Mouse (Mus musculus) gonadal fat pad, adult 2 months (tissue): ENCODE results near the gene Copg2. TPM values are rescaled to one million over a fixed set of nuclear protein-coding genes. Genes with fewer than 3 reads are reported as not detected.

Experiments used
- DNase-seq: peaks from one replicate; pipeline ENCODE4 v3.0.0-alpha.2; 2012; ENCODE audit warnings: low read depth
- polyA plus RNA-seq: library from polyadenylated mRNA; depleted of rRNA; stranded (reverse); fragments of >200 nt; gene quantifications from 2 replicates; pipeline ENCODE4 v1.2.3, GENCODE M21; 2012

Copg2 gene
- polyA plus RNA-seq, 1 experiment: 26.8 TPM

GRCm38 (mm10) chr6:30734988-30735727, 161.4 kb downstream of the Copg2 start:
- DNase-seq: no peak

DNA sequence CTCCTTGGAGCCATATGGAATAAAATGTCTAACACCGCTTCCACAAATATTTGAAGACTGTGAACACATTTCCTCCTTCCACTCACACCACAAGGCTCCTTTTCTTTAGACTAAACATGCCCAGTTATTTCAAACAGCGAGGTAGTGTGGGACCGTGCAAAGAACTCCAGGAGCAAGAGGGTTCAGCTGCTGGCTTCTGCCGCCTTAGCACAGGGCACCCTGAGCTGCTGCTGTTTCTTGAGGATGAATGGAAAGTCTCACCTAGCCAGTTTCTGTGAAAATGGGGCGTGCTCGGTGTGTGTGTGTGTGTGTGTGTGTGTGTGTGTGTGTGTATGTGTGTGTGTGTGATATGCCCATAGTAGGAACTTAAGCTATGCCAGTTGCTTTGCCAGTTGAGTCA, 162.1 kb downstream of the Copg2 start:
- DNase-seq: no peak

GRCm38 (mm10) chr6:30732571-30733130, 163.9 kb downstream of the Copg2 start:
- DNase-seq: no peak

GRCm38 (mm10) chr6:30730301-30730971, 166.2 kb downstream of the Copg2 start:
- no peak for DNase-seq

- no peak for DNase-seq
Measured at GRCm38 (mm10) chr6:30723331-30723730, 173.3 kb downstream of the Copg2 start, which contains the start of gene Mest. Gene Mest, plus strand, starts transcription at chr6:30723547.

- DNase-seq: no peak
Measured at GRCm38 (mm10) chr6:30722385-30723164, 174.0 kb downstream of the Copg2 start.

- no peak for DNase-seq
Measured at GRCm38 (mm10) chr6:30716796-30717195, 179.8 kb downstream of the Copg2 start.

DNA sequence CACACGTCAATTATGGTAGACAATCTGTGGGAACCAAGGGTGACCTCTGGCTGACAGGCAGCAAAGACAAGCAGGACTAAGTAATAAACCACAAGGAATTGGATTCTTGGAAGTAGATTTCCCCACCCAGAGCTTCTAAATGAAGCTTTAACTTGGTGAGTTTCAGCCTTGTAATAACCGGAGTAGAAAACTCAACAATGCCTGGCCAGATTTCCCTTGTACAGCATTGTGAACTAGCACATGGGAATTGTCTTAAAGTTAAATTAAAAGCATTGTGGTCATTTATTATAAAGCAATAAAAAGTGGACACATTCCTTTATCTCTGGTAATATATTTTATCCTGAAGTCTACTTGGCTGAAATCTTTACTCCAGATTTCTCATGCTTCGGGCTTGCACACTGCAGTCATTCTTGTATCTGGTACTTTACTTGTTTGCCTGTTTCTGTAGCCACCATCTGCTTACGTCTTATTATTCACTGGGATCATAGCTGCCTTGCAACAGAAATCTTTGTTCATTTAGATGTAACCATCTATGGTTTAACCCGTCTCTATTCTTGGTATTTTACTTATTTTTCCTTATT, 181.6 kb downstream of the Copg2 start:
- no peak for DNase-seq

DNA sequence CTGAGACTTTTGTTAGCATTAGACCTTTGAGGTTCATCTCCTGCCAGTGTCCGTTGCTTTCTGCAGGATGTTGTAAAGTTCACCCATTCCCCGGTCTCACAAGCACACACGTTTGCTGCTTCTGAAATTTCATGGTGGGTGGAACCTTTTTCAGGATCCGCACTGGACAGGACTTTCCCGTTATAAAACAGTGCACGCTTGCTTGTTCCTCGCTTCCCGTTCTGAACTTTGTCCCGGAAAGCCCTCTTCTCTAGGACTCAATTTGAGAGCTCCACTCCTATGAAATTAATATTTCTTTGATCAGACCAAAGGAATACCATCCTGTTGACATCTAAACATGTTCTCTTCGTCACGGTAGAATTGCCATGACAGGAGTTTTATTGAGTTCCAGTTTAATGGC, 182.7 kb downstream of the Copg2 start:
- no peak for DNase-seq

DNA sequence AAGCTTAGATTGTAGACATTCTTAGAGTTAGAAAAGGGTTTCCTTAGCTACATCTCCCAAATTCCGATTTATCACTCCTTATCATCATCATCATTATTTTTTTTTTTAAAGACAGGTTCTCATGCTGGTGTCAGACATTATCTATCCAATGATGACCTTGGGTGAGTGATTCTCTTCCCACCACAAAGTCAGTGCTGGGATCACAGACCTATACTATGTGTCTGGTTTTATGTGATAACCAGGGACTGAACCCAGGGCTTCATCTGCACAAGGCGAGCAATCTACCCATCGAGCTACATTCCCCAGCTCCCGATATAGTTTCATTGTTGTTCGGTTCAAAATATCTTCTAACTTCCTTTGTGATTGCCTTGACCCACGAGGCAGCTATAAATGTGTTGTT, 183.1 kb downstream of the Copg2 start:
- no peak for DNase-seq

DNA sequence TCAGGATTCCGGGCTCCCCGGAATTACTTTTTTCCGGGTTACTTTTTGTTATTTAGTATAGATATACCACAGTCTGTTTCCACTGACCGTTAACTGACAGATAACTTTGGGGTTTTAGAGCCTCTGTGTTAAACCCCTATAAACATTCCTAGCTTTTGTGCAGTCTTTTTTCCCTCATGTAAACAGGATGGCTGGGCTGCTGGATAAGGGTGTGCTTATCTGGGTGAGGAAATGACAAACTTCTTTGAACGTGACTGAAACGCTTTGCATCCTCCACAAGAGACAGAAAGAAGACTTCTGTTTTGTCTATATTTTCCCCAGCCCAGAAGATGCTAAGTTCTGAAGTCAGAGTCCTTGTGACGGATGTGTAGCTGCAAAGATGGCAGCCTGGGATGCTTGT, 184.1 kb downstream of the Copg2 start:
- no peak for DNase-seq

GRCm38 (mm10) chr6:30711365-30711763, 185.2 kb downstream of the Copg2 start:
- no peak for DNase-seq

- DNase-seq: no peak
Measured at GRCm38 (mm10) chr6:30710371-30711364, 185.9 kb downstream of the Copg2 start.

DNA sequence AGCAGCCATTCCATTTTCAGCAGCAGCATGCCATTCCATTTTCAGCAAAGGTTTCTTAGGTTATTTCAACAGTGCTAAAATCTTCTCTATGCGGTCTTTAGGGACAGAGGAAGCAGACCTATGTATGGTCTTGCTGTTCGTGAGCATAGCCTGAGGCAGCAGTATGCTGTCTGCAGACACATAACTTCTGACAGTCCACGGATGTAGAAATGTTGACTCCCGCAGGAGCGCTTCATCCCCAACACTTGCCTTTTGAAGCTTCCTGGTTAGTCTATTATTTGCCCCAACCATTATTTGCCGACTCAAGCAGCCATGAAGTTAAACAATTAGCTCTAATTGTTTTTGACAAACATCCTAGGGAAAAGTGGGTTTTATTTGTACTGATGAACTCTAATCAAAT, 187.5 kb downstream of the Copg2 start:
- no peak for DNase-seq

- no peak for DNase-seq
Measured at GRCm38 (mm10) chr6:30703977-30704602, 192.5 kb downstream of the Copg2 start.

- DNase-seq: no peak
Measured at GRCm38 (mm10) chr6:30703476-30703875, 193.1 kb downstream of the Copg2 start.

GRCm38 (mm10) chr6:30702881-30703280, 193.7 kb downstream of the Copg2 start:
- no peak for DNase-seq

- no peak for DNase-seq
Measured at GRCm38 (mm10) chr6:30700182-30700581, 196.4 kb downstream of the Copg2 start.

- no peak for DNase-seq
Measured at GRCm38 (mm10) chr6:30698036-30698435, 198.6 kb downstream of the Copg2 start.
